Mouse (Mus musculus): ENCODE results near the gene Rbms1.

GRCm38 (mm10) chr2:60839498-60839897 lies 123.5 kb downstream of the Rbms1 start:
- TF ChIP-seq CTCF (IDR thresholded peaks at IDR 0.05; ENCODE audit: control insufficient read depth, insufficient read depth, insufficient read length): no peak
- TF ChIP-seq MAX (IDR thresholded peaks at IDR 0.05): no peak
- TF ChIP-seq MYOG (IDR thresholded peaks at IDR 0.05; ENCODE audit: control insufficient read depth, extremely low read depth, insufficient read length): no peak

Data from C2C12 (cell line).